Comparison of ENCODE assay signal across 11 mouse cellular contexts in the genomic region with DNA sequence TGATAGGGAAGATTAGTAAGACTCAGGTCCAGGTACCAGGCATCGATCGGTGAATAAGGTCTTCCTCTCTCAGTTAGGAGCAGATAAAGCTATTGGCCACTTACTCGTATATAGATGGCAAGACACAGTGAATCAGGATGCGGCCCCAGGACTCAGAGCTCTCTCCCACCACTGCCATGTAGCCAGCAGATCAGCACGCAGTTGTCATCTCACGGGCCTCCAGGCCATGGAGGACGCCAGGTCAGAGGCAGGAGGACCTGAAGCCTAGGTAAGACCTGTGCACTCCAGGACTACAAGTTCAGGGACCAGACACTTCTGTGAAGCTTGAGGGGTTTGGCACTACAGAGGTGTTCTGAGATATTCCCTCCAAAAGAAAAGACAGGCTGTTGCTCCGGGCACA.
"Had no signal": no experiment of that assay in that cellular context is flagged by ENCODE, and none has a peak within 500 bp of the region (broad histone marks: within the 10 kb centered on the region; RNA-seq: fewer than 3 reads in every experiment).

No protein-coding gene starts in this region.

- DNase-seq: kidney, postnatal 14 days; kidney, postnatal 4 days; left cerebral cortex, postnatal 4 days; liver, postnatal 0 days; lung, embryonic 14.5 days; right cerebral cortex, adult 18-20 months; right cerebral cortex, postnatal 14 days; right cerebral cortex, postnatal 4 days; thymus, adult 2 months; thymus, postnatal 14 days; thymus, postnatal 4 days had no signal
